Mouse (Mus musculus) embryonic facial prominence, embryonic 11.5 days (tissue): ENCODE data around the gene Rnf151. TPM values are rescaled to one million over a fixed set of nuclear protein-coding genes. Genes with fewer than 3 reads are reported as not detected.
A peak's percentile ranks its signal among the peaks of the same experiment; 100 is the strongest.

Source experiments
- ATAC-seq: fragments of 200-750 bp; cut with Nextera tagmentation; replicated peaks from 2 replicates; pipeline ENCODE4 v1.8.0; 2017; ENCODE audit warnings: low read depth; ENCODE audit not compliant: insufficient number of reproducible peaks, low FRiP score, low TSS enrichment
- DNase-seq: peaks from one replicate; pipeline ENCODE4 v3.0.0-alpha.2; 2015; ENCODE audit warnings: low spot score
- H3K27ac ChIP-seq: fragments of 300-500 bp; sonication (generic); replicated peaks from 2 replicates; pipeline ENCODE4 v1.5.1; 2014; ENCODE audit warnings: mild to moderate bottlenecking, low read depth, low read length, control low read depth
- H3K27me3 ChIP-seq: fragments of 300-500 bp; sonication (generic); 2 replicates; pipeline ENCODE4 v1.6.1; 2014; ENCODE audit warnings: mild to moderate bottlenecking, low read length, moderate library complexity, mixed read lengths; ENCODE audit not compliant: control insufficient read depth, insufficient read depth
- H3K36me3 ChIP-seq: fragments of 300-500 bp; sonication (generic); replicated peaks from 2 replicates; pipeline ENCODE4 v1.6.1; 2014; ENCODE audit warnings: low read depth, mild to moderate bottlenecking, low read length, moderate library complexity, mixed read lengths; ENCODE audit not compliant: control insufficient read depth, insufficient read depth
- H3K4me1 ChIP-seq: fragments of 300-500 bp; sonication (generic); 2 replicates; pipeline ENCODE4 v1.6.1; 2014; ENCODE audit warnings: low read length, mixed read lengths; ENCODE audit not compliant: control insufficient read depth, insufficient read depth
- H3K4me2 ChIP-seq: fragments of 300-500 bp; sonication (generic); 2 replicates; pipeline ENCODE4 v1.6.1; 2014; ENCODE audit warnings: low read depth, mild to moderate bottlenecking, control low read depth, low read length, moderate library complexity
- H3K4me3 ChIP-seq: fragments of 300-500 bp; sonication (generic); 2 replicates; pipeline ENCODE4 v1.5.1; 2014; ENCODE audit warnings: low read depth, low read length, control low read depth
- H3K9ac ChIP-seq: fragments of 300-500 bp; sonication (generic); replicated peaks from 2 replicates; pipeline ENCODE4 v1.6.1; 2014; ENCODE audit warnings: mild to moderate bottlenecking, control low read depth, low read length
- H3K9me3 ChIP-seq: fragments of 300-500 bp; sonication (generic); replicated peaks from 2 replicates; pipeline ENCODE4 v1.6.1; 2016; ENCODE audit warnings: mild to moderate bottlenecking, low read length, inconsistent platforms, mixed read lengths; ENCODE audit not compliant: control insufficient read depth
- WGBS: fragments of 180-500 bp; shearing (Covaris S2); extraction: QIAGEN DNeasy Blood & Tissue Kit; methylation state at CpG from one replicate; pipeline ENCODE4 v1.1.7; 2014; 5-methylcytosine and 5-hydroxymethylcytosine counted together
- polyA plus RNA-seq: library from polyadenylated mRNA; unstranded; fragments of >200 nt; fragmentation: Nextera tagmentation; extraction: Ambion mirVana; gene quantifications from 2 replicates; pipeline ENCODE4 v1.2.1, GENCODE M21; 2014

Rnf151 gene
- 0.18 and 0.24 TPM in 2 replicates for polyA plus RNA-seq

DNA sequence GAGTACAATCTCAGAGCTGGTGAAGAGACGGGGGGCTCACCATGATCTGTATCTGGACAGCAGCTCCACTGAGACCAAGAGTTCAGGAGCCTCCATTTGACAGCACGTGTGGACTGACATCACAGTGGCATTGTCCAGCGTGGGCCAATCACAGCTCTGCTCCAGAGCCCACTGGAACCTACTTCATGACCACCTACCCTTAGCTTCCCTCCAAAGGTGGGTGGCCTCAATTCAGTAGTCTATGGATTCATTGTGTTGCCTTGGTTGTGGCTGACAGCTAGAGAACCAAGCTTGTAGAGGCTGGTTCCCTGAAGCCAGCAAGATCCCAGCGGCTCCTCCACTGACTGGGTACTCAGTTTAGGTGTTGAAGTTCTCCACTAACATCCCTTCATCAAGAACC is at the start of gene Rnf151, which contains the start of gene Rps2:
TSS of gene Rnf151 (minus strand) at position 121 of the 400 bp plus-strand sequence.
TSS of gene Rps2 (plus strand) at position 174 of the 400 bp plus-strand sequence.
- H3K9me3 ChIP-seq, result no peaks in the 10 kb centered on the region
- H3K4me1 ChIP-seq, result no peaks in the 10 kb centered on the region
- peaks cover 8% of the 10 kb centered on the region for H3K36me3 ChIP-seq
- H3K27me3 ChIP-seq, result no peaks in the 10 kb centered on the region; the same call in 1 of the 2 replicates
- no peak within 1 kb of the TSS for H3K27ac ChIP-seq
- peak within 1 kb of the TSS; percentile 75 for H3K4me3 ChIP-seq
- no peak for DNase-seq
- ATAC-seq, result no peak
- WGBS, result 82% methylated on average over 4 of the region's 4 CpGs
- H3K4me2 ChIP-seq, result peak within 1 kb of the TSS; percentile 36
- H3K9ac ChIP-seq, result no peak within 1 kb of the TSS

DNA sequence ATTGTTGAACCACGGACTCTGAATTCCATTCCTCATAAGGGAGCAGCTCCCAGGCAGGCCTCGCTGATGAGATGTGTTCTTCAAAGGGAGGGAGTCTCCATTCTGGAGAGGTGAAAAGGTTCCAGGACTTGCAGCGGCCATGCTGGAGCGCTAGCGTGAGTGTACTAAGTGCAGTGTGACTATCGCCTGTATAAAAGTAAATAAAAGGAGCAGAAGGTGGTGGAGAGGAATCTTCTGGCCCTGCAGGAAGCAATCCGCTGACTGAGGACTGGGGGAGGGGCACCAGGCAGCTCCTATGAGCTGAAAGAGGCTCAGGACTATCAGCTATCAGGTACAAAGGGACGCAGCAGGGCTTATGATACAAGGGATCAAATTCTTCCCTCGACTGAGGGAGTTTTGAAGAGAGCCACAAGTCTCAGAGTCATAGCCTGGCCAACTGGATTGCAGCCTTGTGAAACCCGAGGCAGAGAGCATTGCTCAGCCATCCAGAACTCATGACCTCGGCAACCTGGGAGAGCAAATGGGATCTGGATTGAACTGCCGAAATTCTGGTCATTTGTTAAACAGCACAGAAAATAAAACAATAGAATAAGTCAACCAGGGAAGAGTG is 48.5 kb upstream of the Rnf151 start:
- Histone ChIP-seq H3K36me3 (no peaks in the 10 kb centered on the region), H3K4me3 (no peak overlapping the region), H3K9me3 (no peaks in the 10 kb centered on the region), H3K4me1 (peaks cover 1% of the 10 kb centered on the region), H3K9ac (no peak overlapping the region), H3K4me2 (no peak overlapping the region), H3K27ac (no peak overlapping the region), H3K27me3 (no peaks in the 10 kb centered on the region)
- ATAC-seq, result no peak
- 22% methylated on average over 12 of the region's 12 CpGs for WGBS
- no peak for DNase-seq

DNA sequence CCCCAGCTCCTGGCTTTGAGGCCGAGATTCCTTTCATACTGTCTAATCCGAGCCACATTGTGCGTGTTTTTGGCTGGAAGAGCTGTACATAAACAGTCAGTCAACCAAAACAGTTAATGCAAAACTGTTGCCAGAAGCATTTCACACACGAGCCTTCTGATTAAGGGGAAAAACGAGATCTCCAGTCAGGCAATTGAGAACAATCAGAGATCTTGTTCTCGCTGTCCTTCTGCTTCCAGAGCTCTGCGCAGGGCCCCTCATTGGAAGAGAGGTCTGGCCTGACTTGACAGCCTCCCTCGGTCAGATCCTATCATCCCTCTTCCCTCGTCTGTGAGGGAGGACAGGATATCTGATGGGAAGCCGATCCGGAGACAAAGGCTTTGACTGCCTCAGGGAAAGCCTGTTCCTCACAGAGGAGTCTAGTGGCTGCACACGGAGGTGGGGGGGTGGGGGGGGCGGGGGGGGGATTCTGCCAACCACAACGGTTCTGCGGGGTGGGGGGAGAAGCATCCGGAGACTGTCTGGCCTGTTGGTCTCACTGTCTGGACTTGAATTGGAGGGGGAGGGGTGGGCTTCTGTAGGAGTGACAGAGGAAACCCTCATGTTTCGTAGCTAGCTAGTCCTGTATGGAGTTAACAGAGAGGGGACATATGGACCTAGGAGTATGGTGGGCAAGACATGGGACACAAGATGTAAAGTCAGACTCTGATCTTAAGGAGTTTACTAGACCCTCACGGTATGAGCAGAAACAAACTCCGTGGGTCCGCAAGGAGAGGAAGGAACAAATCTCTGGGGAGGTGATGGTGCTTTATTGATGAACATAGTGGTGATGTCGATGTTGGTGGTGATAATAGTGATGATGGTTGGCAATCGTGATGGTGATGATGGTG is 47.4 kb upstream of the Rnf151 start:
- no peaks in the 10 kb centered on the region for H3K36me3 ChIP-seq
- H3K4me1 ChIP-seq, result peaks cover 3% of the 10 kb centered on the region
- no peak overlapping the region for H3K4me3 ChIP-seq
- DNase-seq (peak; percentile 55), ATAC-seq (peak; percentile 56; the same call in 1 of the 2 replicates)
- peak overlapping the region; percentile 47 for H3K27ac ChIP-seq
- H3K4me2 ChIP-seq, result no peak overlapping the region; the same call in 1 of the 2 replicates
- H3K27me3 ChIP-seq, result no peaks in the 10 kb centered on the region
- H3K9ac ChIP-seq, result peak overlapping the region; percentile 39
- no peaks in the 10 kb centered on the region for H3K9me3 ChIP-seq
- WGBS, result 37% methylated on average over 22 of the region's 22 CpGs

DNA sequence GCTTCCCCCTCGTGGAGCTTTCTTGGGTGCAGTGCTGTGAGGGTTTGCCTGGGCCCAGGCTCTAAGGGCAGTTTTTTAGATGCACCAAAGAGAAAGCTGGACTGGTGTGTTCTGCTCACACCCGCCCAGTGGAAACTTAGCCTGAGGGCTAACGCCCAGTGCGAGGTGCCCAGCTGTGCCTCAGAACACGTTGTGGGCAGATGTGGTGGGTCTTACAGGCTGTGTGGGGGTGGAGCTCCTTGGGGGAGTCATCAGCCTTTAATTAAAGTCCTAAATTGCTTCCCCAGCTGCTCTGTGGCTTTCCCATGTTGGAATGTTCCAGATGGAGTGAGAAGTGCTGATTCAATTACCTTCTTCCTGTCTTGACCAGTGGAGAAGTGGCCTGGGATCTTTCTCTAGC is 43.3 kb upstream of the Rnf151 start:
- Histone ChIP-seq H3K27me3 (no peaks in the 10 kb centered on the region), H3K4me2 (no peak overlapping the region), H3K9me3 (no peaks in the 10 kb centered on the region), H3K27ac (no peak overlapping the region), H3K4me1 (peaks cover 3% of the 10 kb centered on the region), H3K9ac (no peak overlapping the region), H3K4me3 (no peak overlapping the region), H3K36me3 (no peaks in the 10 kb centered on the region)
- ATAC-seq, result no peak
- peak; percentile 48 for DNase-seq
- 32% methylated on average over 5 of the region's 5 CpGs for WGBS

DNA sequence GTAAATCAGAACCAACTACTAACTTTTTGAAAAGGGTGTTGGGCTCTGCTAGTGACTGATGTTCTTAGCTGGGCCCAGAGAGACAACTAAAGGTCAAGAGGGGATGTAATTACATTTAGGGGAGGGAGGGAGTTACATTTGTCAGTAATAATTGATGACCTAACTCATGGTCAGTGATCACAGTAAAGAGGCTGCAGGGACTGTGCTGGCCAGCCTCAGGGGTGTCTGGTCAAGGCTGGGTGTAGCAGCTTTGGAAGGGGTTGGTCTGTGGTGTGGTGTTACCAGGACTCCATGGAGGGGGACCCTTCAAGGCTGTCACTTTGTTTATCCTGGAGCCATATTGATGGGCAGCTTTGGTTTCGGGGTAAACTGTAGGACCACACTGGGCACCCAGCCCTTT is 39.5 kb upstream of the Rnf151 start:
- Histone ChIP-seq H3K27ac (no peak overlapping the region), H3K36me3 (no peaks in the 10 kb centered on the region), H3K4me3 (no peak overlapping the region), H3K9me3 (no peaks in the 10 kb centered on the region), H3K9ac (no peak overlapping the region), H3K27me3 (peaks cover 24% of the 10 kb centered on the region), H3K4me2 (no peak overlapping the region), H3K4me1 (peaks cover 6% of the 10 kb centered on the region)
- ATAC-seq, result no peak
- DNase-seq, result no peak
- 53% methylated on average over 1 of the region's 1 CpGs for WGBS

DNA sequence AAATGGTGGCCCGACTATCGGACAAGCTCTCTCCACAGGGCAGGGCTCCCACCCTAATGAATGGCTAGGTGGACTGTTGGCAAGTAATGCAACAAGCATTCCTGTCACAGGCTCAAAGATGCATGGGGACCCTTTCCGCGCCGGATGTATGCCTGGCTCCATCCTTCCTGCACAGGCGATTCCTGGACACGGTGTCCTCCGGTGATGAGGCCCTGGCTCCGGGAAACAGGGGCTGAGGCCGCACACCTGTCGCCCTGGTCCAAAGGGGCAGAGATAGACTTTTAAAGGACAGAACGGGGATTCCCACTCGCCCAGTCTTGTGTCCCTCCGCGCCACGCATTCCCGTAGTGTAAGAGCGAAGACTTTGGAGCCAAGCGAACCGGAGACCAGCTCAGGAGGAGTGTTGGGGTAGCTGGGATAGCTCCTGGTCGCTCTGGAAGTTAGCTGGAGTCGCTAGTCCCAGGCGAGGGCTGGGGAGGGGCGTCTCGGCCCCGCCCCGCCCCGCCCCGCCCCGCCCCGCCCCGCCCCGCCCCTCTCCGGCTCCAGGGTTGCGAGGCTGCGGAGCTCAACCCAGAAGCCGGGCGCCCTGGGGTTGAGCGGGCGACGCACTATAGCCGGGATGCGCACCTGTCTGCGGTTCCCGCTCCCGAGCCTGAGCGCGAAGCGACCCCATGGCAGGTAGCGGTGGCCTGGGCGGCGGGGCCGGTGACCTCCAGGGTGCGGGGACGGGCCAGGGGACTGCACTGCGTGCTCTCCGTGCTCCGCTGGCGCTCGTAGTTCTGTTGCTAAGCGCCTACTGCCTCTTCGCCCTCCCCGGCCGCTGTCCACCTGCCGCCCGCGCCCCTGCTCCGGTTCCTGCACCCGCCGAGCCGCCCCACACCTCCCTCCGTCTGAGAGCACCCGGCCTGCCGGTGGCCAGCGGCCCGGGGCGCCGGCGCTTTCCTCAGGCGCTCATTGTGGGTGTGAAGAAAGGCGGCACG is 34.8 kb upstream of the Rnf151 start, which contains the start of gene Hs3st6:
TSS of gene Hs3st6 (plus strand) at position 574 of the 980 bp plus-strand sequence.
- H3K4me2 ChIP-seq, result peak within 1 kb of the TSS; percentile 97
- peaks cover 45% of the 10 kb centered on the region for H3K27me3 ChIP-seq
- peak within 1 kb of the TSS; percentile 55 for H3K9ac ChIP-seq
- H3K36me3 ChIP-seq, result no peaks in the 10 kb centered on the region
- peak within 1 kb of the TSS; percentile 53 for H3K4me3 ChIP-seq
- no peak within 1 kb of the TSS for H3K27ac ChIP-seq
- DNase-seq (peak; percentile 63), ATAC-seq (peak; percentile 74)
- WGBS, result under 1% methylated on average over 68 of the region's 82 CpGs
- H3K4me1 ChIP-seq, result peaks cover 3% of the 10 kb centered on the region; the same call in 1 of the 2 replicates
- H3K9me3 ChIP-seq, result no peaks in the 10 kb centered on the region

DNA sequence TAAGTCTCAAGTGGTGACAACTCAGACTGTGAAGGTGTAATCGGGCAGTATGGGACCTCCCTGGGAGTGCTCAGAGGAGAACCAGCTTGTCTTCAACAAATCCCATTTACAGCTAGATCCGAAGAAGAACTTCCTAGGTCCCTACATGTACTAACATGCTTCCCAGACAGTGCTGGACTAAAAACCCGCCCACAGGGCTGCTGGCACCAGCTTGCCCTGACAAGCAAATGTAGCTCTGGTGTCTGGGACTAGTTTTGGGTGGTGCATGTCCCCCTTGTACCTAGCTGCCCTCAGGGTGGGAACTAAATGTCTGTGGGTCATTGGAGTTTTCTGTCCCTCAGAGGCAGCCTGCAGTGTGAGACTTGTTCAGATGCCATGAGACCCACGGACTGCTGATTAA is 33.7 kb upstream of the Rnf151 start:
- Histone ChIP-seq H3K4me1 (peaks cover 3% of the 10 kb centered on the region; the same call in 1 of the 2 replicates), H3K4me3 (no peak overlapping the region), H3K27me3 (peaks cover 45% of the 10 kb centered on the region), H3K27ac (no peak overlapping the region), H3K9me3 (no peaks in the 10 kb centered on the region), H3K4me2 (no peak overlapping the region), H3K36me3 (no peaks in the 10 kb centered on the region), H3K9ac (no peak overlapping the region)
- 20% methylated on average over 4 of the region's 4 CpGs for whole genome bisulfite sequencing
- no peak for DNase-seq
- ATAC-seq, result no peak
